Comparison of ENCODE assay signal across 8 mouse cellular contexts in the genomic region with DNA sequence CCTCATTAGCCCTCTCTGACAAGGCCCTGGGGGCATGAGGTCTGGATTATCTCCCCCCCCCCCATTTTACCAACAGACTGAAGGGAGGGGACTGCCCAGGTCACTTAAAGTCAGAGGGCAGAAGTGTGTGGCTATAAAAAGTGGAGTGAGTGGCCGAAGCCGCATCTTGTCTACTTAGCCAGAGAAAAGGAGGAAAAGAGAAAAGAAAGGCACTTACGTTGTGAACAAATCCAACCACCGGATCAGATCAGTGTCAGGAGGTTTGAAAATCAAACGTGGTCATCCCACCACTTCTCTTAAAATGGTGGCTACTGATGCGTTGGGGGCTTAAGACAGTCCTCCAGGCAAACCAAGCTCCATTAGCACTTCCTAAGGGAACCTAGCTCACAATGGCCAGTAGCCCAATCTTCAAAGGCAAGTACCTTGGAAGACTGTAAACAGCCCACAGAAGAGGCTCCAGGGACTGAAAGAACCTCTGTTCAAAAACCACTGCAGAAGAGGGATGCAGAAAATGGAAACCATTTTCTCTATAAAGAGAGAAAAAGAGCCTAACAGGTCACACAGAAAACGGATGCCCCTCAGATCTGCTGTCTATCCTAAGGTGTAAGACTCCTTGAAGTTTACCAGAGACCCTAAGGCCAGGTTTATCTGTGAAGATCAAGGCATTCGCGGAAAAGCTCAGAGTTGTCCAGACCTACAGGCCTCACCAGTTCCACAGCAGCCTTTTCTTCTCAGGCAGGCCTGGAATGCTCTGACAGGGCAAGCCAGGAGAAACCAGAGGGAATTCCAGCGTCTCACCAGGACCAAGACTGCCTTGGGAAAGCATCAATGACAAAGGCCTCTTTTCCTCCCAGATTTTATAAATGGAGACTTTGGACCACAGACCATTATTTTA. TPM values are rescaled to one million over a fixed set of nuclear protein-coding genes. Genes with fewer than 3 reads are reported as not detected.
DNase-seq lines count a peak whose midpoint lies in the region; ATAC-seq and TF ChIP-seq lines count a peak whose summit lies in the region.

No protein-coding gene starts in this region.

- H3K4me3 ChIP-seq in kidney, embryonic 14.5 days (ENCODE audit: low read length) = peak overlapping the region; percentile 100
- H3K4me3 ChIP-seq in forebrain, postnatal 0 days (ENCODE audit: low read depth, low read length) = peak overlapping the region; percentile 98
- peak overlapping the region; percentile 100 for H3K4me3 ChIP-seq in midbrain, embryonic 10.5 days

- H3K9me3 ChIP-seq in kidney, embryonic 14.5 days (ENCODE audit: control insufficient read depth, low read length) = no peaks in the 10 kb centered on the region
- no peaks in the 10 kb centered on the region for H3K9me3 ChIP-seq in forebrain, postnatal 0 days (ENCODE audit: low read length)
- no peaks in the 10 kb centered on the region for H3K9me3 ChIP-seq in midbrain, embryonic 10.5 days (replicated peaks)

- H3K36me3 ChIP-seq in kidney, embryonic 14.5 days (ENCODE audit: control insufficient read depth, insufficient read depth, low read length) = no peaks in the 10 kb centered on the region
- H3K36me3 ChIP-seq in forebrain, postnatal 0 days (ENCODE audit: insufficient read depth) = no peaks in the 10 kb centered on the region
- H3K36me3 ChIP-seq in midbrain, embryonic 10.5 days = peaks cover 4% of the 10 kb centered on the region

- 8% methylated on average over 10 of the region's 10 CpGs for WGBS in kidney, embryonic 14.5 days
- 11% methylated on average over 10 of the region's 10 CpGs for WGBS in forebrain, postnatal 0 days
- 3% methylated on average over 10 of the region's 10 CpGs for WGBS in midbrain, embryonic 10.5 days

- no peak for ATAC-seq in kidney, embryonic 14.5 days (ENCODE audit: low FRiP score, low TSS enrichment)
- no peak for ATAC-seq in forebrain, postnatal 0 days

- H3K27me3 ChIP-seq in kidney, embryonic 14.5 days (ENCODE audit: control insufficient read depth, insufficient read depth, low read length) = no peaks in the 10 kb centered on the region
- no peaks in the 10 kb centered on the region for H3K27me3 ChIP-seq in forebrain, postnatal 0 days (ENCODE audit: insufficient read depth, low read length)
- no peaks in the 10 kb centered on the region for H3K27me3 ChIP-seq in midbrain, embryonic 10.5 days (ENCODE audit: low read depth, poor library complexity, severe bottlenecking)

- peaks cover 24% of the 10 kb centered on the region for H3K4me1 ChIP-seq in kidney, embryonic 14.5 days (ENCODE audit: control insufficient read depth, insufficient read depth, low read length)
- H3K4me1 ChIP-seq in forebrain, postnatal 0 days (ENCODE audit: insufficient read depth) = peaks cover 24% of the 10 kb centered on the region
- H3K4me1 ChIP-seq in midbrain, embryonic 10.5 days = peaks cover 45% of the 10 kb centered on the region

- intact Hi-C loops in left cerebral cortex, postnatal 14 days (cut with DNase I) = loop anchor here (1.0 kb wide), 1 partner anchor 84 kb away; no protein-coding TSS in a partner anchor

- DNase-seq in kidney, adult 18-20 months = no peak
- peak; percentile 62 for DNase-seq in MN1 (ENCODE audit: low spot score)
- DNase-seq in forebrain, postnatal 0 days = no peak
- peak; percentile 37 for DNase-seq in midbrain, embryonic 10.5 days (ENCODE audit: low spot score)
- no peak for DNase-seq in frontal cortex, adult 2 months (ENCODE audit: extremely low spot score in 1 of 2, low spot score in 1 of 2)
- DNase-seq in frontal cortex, postnatal 36 days (ENCODE audit: low spot score in 2 of 2) = no peak
- no peak for DNase-seq in left cerebral cortex, postnatal 14 days (ENCODE audit: low spot score in 2 of 2)

- H3K4me2 ChIP-seq in kidney, embryonic 14.5 days (replicated peaks; ENCODE audit: low read depth, low read length) = peak overlapping the region; percentile 91
- peak overlapping the region; percentile 94 for H3K4me2 ChIP-seq in forebrain, postnatal 0 days (ENCODE audit: low read depth)

- peak overlapping the region; percentile 100 for H3K9ac ChIP-seq in kidney, embryonic 14.5 days (ENCODE audit: low read depth, low read length)
- H3K9ac ChIP-seq in forebrain, postnatal 0 days = peak overlapping the region; percentile 100

- H3K27ac ChIP-seq in kidney, embryonic 14.5 days (ENCODE audit: low read depth, low read length) = peak overlapping the region; percentile 100
- H3K27ac ChIP-seq in forebrain, postnatal 0 days (ENCODE audit: low read depth, low read length) = peak overlapping the region; percentile 99
- H3K27ac ChIP-seq in midbrain, embryonic 10.5 days (replicated peaks) = peak overlapping the region; percentile 100

- TF ChIP-seq CTCF in forebrain, postnatal 0 days (IDR thresholded peaks at IDR 0.05; ENCODE audit: low read depth) = no peak

RNA-seq across cellular contexts. Expression of gene Arid1a, which starts 1.5 kb away (rescaled TPM):
- 40.5 and 51.7 TPM in 2 replicates for polyA plus RNA-seq in kidney, embryonic 14.5 days (2014; fragmentation: Nextera tagmentation; extraction: Ambion mirVana)
- total RNA-seq in forebrain, postnatal 0 days (2014; rRNA removed) = 36.2 and 51.0 TPM in 2 replicates
- 12.7 and 19.3 TPM in 2 replicates for polyA plus RNA-seq in forebrain, postnatal 0 days (2015; fragmentation: Nextera tagmentation; extraction: Ambion mirVana)
- polyA plus RNA-seq in midbrain, embryonic 10.5 days (2016; fragmentation: Nextera tagmentation; extraction: Ambion mirVana) = 32.7 and 34.5 TPM in 2 replicates
- polyA plus RNA-seq in frontal cortex, adult 2 months (2012; rRNA removed) = 57.0 and 57.7 TPM in 2 replicates
- total RNA-seq in left cerebral cortex, postnatal 14 days (2021) = 10 to 100 TPM; 74.1 to 75.8 TPM

Comparison
In these comparisons a context has a peak if more than half of its experiments do, and no peak if none do; other contexts are left out.
1. DNase-seq: peak in MN1 (single experiment) and midbrain, embryonic 10.5 days (single experiment); none in kidney, adult 18-20 months (single experiment), forebrain, postnatal 0 days (single experiment), frontal cortex, adult 2 months (0 of 2), frontal cortex, postnatal 36 days (0 of 2) and left cerebral cortex, postnatal 14 days (0 of 2).
2. Peak in every context shown above with its lines, with median percentiles within 50 percentile points of each other: H3K27ac ChIP-seq and H3K4me3 ChIP-seq.